Mouse (Mus musculus) bone marrow, adult 2 months (tissue): Measurements from ENCODE around the gene Ckap2l.

Source experiments
- CTCF ChIP-seq: fragments of 200-500 bp; IDR thresholded peaks from 2 replicates; pipeline ENCODE4 v1.5.1; 2011; ENCODE audit warnings: low read length, control low read depth; ENCODE audit not compliant: control insufficient read depth, insufficient read depth
- POLR2A ChIP-seq: fragments of 200-500 bp; IDR thresholded peaks from 2 replicates; pipeline ENCODE4 v1.6.1; 2011; ENCODE audit warnings: low read depth, mild to moderate bottlenecking, control low read depth, low read length, borderline replicate concordance; ENCODE audit not compliant: control insufficient read depth

- TF ChIP-seq CTCF (no peak), POLR2A (no peak)
These were observed 41.2 kb upstream of the Ckap2l start for GRCm38 (mm10) chr2:129338138-129338621.
